Mouse (Mus musculus) stomach, adult 2 months (tissue): ENCODE measurements around the gene Loxl1. TPM values are rescaled to one million over a fixed set of nuclear protein-coding genes. Genes with fewer than 3 reads are reported as not detected.

Experiments
- polyA plus RNA-seq: library from polyadenylated mRNA; depleted of rRNA; stranded (reverse); fragments of >200 nt; gene quantifications from 2 replicates; pipeline ENCODE4 v1.2.3, GENCODE M21; 2012; rRNA removed

Loxl1 gene
- polyA plus RNA-seq: 43.6 and 64.2 TPM in 2 replicates

DNA sequence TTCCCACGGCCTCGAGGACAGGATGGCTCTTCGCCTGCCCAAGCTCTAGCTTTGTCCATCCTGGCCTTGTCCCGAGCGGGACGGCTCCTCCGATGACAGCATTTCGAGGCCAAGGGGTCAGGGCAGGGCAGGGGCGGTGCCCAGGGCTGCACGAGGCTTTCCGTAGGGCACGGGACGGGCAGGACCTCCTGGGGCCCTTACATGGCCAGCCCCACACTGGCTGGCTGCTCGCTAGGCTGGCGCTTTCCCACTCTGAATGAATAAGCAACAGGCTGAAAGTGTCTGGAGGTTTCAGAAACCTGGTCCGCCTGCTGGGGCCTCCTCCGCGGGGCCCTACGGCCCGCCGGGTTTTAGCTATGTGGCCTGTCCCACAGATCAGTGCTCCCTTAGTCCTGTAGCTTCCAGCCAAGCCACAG is at the start of gene Loxl1:
TSS of gene Loxl1 (minus strand) at position 243 of the 416 bp plus-strand sequence.

DNA sequence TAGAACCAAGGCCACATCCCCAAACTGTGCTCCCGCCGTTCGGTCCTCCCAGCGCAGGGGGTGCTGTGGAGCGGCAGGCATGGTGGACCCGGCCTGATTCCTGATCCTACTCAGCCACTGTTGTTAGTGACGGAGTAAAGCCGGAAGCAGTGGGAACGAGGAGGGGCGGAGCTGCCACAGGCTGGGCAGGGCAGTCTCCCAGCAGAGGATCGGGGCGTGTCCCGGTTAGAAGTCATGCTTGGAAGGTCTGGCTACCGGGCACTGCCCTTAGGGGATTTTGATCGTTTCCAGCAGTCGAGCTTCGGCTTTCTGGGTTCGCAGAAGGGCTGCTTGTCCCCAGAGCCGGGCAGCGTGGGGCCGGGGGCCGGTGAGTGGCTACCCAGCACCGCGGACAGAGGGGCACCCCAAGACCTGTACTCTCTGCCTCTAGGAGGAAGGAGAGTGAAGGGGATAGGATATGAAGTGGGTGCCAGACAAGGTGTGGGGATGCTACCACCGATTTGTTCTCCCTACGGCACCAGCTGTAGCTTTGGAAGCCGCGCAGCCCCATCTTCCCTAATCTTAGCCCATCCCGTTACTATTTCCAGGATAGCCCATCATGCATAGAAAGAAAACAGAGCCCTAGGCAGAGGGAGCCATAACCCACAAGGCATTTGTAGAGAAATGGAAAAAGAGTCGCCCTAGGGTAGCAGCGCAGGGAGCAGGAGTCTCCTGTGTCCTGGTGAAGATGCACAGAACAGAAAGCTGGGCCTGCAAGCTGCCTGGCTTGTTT is 59.8 kb downstream of the Loxl1 start, which contains the start of gene Stoml1:
TSS of gene Stoml1 (plus strand) at position 132 of the 772 bp plus-strand sequence.

DNA sequence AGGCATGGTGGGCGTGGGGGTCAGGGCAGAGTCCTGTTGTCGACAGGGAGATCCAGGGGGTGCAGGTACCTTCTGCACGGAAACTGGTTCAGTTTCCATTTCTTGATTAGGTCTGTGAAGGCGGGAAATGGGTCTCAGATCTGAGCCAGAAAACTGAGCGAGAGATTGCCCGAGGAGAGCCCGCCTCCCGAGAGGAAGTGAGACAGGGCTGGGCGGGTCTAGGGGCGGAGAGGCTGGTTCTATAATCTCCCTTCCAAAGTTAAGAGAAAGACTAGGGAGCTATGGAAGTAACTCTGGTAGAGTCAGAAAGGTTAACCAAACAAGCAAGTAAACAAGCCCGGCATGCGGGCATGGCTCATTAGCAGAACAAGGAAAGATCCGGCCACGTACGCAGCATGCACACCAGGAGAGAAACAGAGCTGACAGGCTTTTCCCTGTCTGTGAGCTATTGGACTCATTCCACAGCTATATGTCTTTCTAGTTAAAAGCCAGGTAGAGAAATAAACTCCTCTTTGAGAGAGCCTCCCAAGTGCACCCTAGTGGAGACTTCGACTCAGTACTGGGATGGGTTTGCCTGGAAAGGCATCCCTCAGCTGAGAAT is 63.3 kb downstream of the Loxl1 start, which contains the start of gene Pml:
TSS of gene Pml (minus strand) at position 195 of the 601 bp plus-strand sequence.

Other genes with a start within 250 kb of the Loxl1 start
- 0.73 and 1.2 TPM in 2 replicates for gene Stra6, start 249.4 kb downstream of the Loxl1 start, polyA plus RNA-seq
- gene Ccdc33, start 194.4 kb downstream of the Loxl1 start, polyA plus RNA-seq: 0.05 and 0.06 TPM in 2 replicates
- gene Islr, start 108.9 kb downstream of the Loxl1 start, polyA plus RNA-seq: 67.9 and 69.9 TPM in 2 replicates
- gene Islr2, start 108.9 kb downstream of the Loxl1 start, polyA plus RNA-seq: 0.58 and 1.2 TPM in 2 replicates
- 11.7 and 14.1 TPM in 2 replicates for gene Pml, start 63.4 kb downstream of the Loxl1 start, polyA plus RNA-seq
- 11.1 and 16.6 TPM in 2 replicates for gene Stoml1, start 60.0 kb downstream of the Loxl1 start, polyA plus RNA-seq
- gene Tbc1d21, start 57.3 kb upstream of the Loxl1 start, polyA plus RNA-seq: not detected in 2 replicates
- gene Insyn1, start 175.4 kb upstream of the Loxl1 start, polyA plus RNA-seq: 3.0 and 3.2 TPM in 2 replicates
- gene Cd276, start 242.3 kb upstream of the Loxl1 start, polyA plus RNA-seq: 7.2 TPM in 2 replicates